Mouse (Mus musculus): Measurements from ENCODE around the gene Map3k14.

The Map3k14 gene

GRCm38 (mm10) chr11:103174411-103174832, 92.8 kb downstream of the Map3k14 start:
- DNase-seq (ENCODE audit: low spot score) = no peak

- no peak for DNase-seq (ENCODE audit: low spot score)
Measured at GRCm38 (mm10) chr11:103173771-103174344, 93.4 kb downstream of the Map3k14 start.

GRCm38 (mm10) chr11:103173041-103173770, 94.1 kb downstream of the Map3k14 start:
- no peak for DNase-seq (ENCODE audit: low spot score)

GRCm38 (mm10) chr11:103172392-103173040, 94.8 kb downstream of the Map3k14 start:
- no peak for DNase-seq (ENCODE audit: low spot score)

- no peak for DNase-seq (ENCODE audit: low spot score)
Measured at GRCm38 (mm10) chr11:103171703-103172391, 95.4 kb downstream of the Map3k14 start.

- no peak for DNase-seq (ENCODE audit: low spot score)
Measured at GRCm38 (mm10) chr11:103171286-103171620, 96.0 kb downstream of the Map3k14 start.

- DNase-seq (ENCODE audit: low spot score) = no peak
Measured at GRCm38 (mm10) chr11:103170494-103171285, 96.6 kb downstream of the Map3k14 start, which contains the start of gene Fmnl1. Fmnl1 (plus strand) TSS chr11:103171107.

- no peak for DNase-seq (ENCODE audit: low spot score)
Measured at GRCm38 (mm10) chr11:103170111-103170493, 97.2 kb downstream of the Map3k14 start.

All from ovary, adult 18-20 months (tissue).